Mouse (Mus musculus) thymus, postnatal 10 days (tissue): ENCODE data around the gene Tmem178.

Experiments
- DNase-seq, 2 experiments: peaks; one replicate each; pipeline ENCODE4 v3.0.0; 2021; ENCODE audit warnings: low spot score in 2 of 2

Gene Tmem178

DNA sequence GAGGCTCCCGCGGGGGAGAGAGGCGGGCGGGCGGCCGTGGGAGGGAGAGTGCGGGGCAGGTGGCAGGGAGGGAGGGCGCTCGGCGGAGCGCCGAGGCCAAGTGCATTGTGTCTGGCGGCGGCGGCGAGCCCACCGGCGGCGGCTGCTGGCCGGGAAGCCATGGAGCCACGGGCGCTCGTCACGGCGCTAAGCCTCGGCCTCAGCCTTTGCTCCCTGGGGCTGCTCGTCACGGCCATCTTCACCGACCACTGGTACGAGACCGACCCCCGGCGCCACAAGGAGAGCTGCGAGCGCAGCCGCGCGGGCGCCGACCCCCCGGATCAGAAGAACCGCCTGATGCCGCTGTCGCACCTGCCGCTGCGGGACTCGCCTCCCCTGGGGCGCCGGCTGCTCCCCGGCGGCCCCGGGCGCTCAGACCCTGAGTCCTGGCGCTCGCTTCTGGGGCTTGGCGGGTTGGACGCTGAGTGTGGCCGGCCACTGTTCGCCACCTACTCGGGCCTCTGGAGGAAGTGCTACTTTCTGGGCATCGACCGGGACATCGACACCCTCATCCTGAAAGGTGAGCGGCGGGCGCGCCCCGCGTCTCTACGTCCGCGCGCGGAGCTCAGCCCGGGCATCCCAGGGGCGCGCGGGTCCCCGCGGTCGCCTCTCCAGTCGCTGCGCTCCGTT, at the start of gene Tmem178:
TSS of gene Tmem178 (plus strand) at position 103 of the 669 bp plus-strand sequence.
- no peak for DNase-seq

GRCm38 (mm10) chr17:80896481-80896880, 48.0 kb upstream of the Tmem178 start:
- DNase-seq = no peak

DNA sequence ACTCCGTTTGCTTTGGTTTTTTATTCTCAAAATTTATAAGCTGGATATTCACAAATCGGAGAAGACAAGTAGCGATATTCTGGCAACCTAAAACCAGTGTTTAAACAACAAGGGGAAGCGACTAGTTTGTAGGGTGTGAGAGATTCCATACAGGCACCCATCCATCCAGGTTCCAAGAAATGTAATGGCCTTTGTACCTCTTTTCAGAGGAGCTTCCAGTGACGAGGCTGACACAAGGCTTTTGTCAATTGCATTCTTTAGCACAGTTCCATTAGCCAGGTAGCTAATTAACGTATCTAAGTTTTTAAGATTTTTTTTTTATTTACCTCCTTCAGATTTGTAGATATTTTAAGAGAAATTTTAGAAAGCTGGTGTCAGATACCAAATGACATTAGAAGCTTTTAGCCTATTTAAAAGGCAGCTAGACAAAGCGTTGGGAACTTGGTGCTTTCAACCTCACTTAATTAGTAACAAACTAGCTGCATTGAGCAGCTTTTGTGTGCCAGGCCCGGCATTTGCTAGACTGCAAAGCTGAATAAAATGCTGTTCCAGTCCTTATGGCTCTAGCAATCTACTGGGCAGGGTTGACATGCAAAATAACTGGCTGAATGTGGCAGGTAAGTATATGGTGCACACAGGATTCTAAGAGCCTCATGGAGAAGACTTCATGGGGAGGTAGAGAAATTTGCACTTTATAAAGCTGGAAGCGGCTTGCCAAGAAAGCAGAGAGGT, 46.6 kb upstream of the Tmem178 start:
- no peak for DNase-seq

DNA sequence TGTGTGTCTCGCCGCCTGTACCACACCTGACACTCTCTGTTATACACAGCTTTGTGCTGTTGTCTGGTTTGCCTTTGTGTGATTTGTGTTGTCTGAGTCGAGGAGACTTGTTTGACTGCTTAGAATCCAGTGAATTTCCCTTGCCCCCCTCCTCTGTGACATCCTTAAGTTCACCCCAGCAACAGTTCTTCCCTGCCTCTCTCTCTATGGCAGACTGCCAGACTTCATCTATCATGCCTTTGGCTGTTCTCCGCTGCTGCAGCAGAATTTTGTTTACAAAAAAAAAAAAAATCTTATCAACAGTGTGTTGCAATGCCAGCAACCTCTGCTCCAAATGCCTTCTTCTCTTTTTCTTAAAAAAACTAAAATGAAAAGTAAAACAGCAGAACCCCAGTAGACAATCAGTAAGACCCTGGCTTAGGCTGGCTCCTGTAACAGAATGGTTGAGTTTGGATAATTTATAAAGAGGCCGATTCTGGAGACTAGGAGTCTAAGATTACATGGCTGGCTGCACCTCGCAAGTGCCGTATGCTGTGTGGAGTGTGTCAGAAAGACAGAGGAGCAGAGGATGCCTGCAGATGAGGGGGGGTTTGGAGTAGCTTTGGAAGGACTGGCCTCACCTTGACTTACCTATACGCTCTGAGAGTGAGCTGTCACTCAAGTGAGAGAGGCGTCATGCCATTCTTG, 44.8 kb upstream of the Tmem178 start:
- DNase-seq = no peak

DNA sequence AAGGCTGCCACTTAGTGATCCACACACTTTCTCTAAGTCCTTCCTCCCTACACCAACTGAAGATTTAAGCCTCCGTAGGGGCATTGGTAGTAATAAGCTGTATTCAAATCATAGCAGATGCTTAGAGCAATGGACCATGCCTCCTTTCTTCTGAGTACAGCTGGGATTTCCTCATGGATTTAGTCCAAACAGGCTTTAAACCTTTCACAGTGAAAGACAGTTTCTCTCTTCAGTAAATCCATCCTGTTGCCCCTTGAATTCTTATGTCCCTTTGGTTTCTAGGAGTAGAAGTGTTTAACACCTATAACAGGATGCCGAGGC, 44.3 kb upstream of the Tmem178 start:
- DNase-seq = no peak

DNA sequence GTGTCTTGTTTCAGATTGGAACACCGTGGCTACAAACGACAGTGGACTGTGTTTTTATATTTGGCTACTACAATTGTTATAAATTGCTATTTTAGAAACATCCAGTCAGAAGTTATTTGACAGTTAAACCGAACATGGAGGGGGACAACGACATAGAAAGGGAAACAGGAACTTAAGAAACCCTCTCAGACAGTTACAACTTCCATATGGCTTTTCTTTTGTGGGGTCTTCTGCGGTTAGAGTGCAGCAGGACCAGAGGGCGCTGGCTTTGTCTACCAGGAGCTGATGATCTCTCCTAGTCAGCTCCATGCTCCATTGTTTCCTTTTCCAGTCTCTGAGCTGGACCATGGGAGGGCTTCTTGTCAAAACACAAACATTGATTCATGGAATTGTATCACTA, 42.5 kb upstream of the Tmem178 start:
- DNase-seq = no peak

- no peak for DNase-seq
Observed at GRCm38 (mm10) chr17:80903121-80903875, 41.1 kb upstream of the Tmem178 start.

GRCm38 (mm10) chr17:80904061-80904460, 40.4 kb upstream of the Tmem178 start:
- DNase-seq = no peak

DNA sequence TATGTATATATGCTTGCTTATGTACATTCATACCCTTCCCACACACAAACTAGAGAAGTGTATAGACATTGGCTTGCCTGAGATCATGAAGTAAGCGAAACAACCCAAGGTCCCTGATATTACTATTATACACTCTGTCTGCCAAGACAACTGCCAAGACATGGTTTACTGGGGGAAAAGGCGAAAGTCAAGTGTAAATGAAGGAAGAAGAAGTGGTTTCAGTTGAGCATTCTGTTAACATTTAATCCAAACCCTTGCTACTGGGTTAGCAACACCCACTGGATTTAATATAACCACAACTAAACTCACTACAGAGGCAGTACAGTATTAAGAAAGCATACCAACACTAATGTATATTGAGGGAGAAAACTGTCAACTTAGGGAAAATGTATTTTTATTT, 28.8 kb upstream of the Tmem178 start:
- DNase-seq = no peak

GRCm38 (mm10) chr17:80919261-80919660, 25.2 kb upstream of the Tmem178 start:
- no peak for DNase-seq

GRCm38 (mm10) chr17:80921286-80922134, 22.9 kb upstream of the Tmem178 start:
- no peak for DNase-seq

GRCm38 (mm10) chr17:80925554-80925953, 18.9 kb upstream of the Tmem178 start:
- no peak for DNase-seq

GRCm38 (mm10) chr17:80927151-80927550, 17.3 kb upstream of the Tmem178 start:
- no peak for DNase-seq

DNA sequence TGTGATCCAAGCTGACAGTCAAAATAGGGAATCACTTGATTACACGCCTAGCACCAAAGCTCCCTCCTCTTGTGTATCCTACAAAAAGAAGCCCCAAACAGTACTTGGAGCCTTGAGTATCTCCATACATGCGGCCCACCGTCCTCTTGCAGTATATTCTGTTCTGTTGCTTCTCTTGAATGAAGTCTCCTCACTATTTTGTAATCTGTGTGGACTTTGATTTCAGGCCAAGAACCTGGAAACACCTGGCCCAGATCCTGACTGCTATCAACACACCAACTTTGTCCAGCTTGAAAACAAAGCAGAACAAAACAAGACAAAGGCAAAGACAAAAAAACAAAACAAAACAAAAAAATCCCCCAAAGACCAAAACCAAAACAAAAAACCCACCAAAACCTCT, 11.7 kb upstream of the Tmem178 start:
- no peak for DNase-seq

- no peak for DNase-seq
Observed at GRCm38 (mm10) chr17:80933401-80934029, 10.9 kb upstream of the Tmem178 start.

DNA sequence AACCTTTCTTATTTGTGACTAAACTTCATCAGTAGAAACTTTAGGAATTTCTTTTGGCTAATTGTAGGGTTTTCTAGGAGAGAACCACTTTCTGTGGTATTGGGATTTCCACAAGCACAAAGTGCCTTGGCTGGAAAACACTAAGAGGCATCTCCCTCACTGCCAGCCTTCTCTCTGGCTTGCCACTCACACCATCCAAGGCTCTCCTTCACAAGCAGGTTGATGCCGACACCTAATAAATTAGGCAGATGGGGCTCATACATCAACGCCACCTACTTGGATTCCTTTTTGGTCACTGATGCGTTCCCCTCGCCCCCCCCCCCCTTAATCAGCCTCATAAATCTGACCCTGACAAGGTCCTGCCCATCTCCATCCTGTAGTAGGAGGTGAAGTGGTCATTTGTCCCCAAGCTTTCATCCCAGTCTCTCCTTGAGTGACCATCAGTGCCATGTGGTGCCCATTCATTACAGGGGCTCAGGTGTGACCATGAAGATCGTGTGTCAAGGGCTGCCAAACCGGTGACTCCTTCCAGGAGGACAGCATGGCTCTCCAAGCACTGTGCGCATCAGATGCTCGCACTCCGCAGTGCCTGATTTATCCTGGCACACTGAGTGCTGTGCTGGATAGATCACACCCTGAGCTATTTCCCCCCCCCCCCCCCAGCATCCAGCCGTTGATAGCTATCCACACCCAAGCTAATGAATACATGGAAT, 8.5 kb upstream of the Tmem178 start:
- no peak for DNase-seq

GRCm38 (mm10) chr17:80936521-80936920, 7.9 kb upstream of the Tmem178 start:
- DNase-seq = no peak

GRCm38 (mm10) chr17:80939833-80940232, 4.6 kb upstream of the Tmem178 start:
- no peak for DNase-seq

- DNase-seq = no peak
Observed at GRCm38 (mm10) chr17:80941857-80942256, 2.6 kb upstream of the Tmem178 start.

GRCm38 (mm10) chr17:80943835-80944529, 450 bp upstream of the Tmem178 start:
- no peak for DNase-seq
